Mouse (Mus musculus) heart, postnatal 0 days (tissue): ENCODE results near the gene Hibch.

Source experiments
- CTCF ChIP-seq: IDR thresholded peaks from 2 replicates; pipeline ENCODE4 v1.5.1; 2016; ENCODE audit warnings: antibody characterized with exemption, control low read depth, low read depth
- EP300 ChIP-seq: IDR thresholded peaks from 2 replicates; pipeline ENCODE4 v1.6.1; 2016; ENCODE audit warnings: antibody characterized with exemption, low read depth

DNA sequence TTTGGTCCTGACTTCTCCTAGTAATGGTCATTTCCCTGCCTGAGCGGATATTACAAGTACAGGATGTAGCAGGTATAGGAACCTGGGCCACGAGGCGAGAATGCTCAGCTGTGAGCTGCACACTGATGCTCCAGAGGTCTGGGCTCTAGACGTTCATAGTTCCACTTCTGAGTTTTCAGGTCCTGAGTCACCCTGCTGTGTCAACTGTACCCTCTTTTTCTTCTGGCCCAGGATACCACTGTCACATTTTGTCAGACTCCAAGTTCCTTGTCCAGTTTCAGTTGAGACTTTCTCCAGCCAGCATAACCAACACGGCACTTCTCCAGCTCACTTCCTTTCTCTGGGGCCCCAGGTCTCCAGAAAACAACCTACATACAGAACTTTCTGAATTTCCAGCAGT, 43.1 kb upstream of the Hibch start:
- TF ChIP-seq EP300, result no peak
- no peak for TF ChIP-seq CTCF
